Mouse (Mus musculus): ENCODE results near the gene Irs3.
A peak's percentile ranks its signal among the peaks of the same experiment; 100 is the strongest.
"Not testable (repeated sequence)": the region's sequence is repeated elsewhere in the genome, so short reads cannot be mapped to it uniquely, and the experiment has no call there.

Irs3 gene

DNA sequence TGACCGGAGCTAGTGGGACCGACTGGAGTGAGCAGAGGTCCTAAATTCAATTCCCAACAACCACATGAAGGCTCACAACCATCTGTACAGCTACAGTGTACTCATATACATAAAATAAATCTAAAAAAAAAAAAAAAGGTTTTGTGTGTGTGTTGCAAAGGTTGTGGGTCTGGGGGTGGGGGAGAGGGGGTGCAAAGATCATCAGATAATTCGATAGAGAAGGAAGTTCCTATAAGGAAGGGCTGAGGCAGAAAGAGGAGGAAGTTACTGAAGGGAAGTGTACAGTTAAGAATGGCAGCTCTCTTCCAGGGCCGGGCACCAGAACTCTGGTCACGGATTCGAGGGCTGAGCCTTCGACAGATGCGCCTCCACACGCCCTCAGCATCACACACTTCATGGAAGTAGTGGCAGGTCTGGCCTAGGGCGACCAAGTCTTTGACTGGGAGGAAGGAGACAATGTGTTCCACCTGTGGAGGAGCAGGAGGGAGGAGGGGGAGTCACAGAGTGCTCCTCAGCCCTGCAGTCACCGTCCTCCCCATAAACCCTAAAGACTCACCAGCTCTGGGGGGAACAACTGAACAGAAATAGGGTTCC is 21.5 kb downstream of the Irs3 start:
- no peak for DNase-seq (ENCODE audit: low read depth, low spot score)

DNA sequence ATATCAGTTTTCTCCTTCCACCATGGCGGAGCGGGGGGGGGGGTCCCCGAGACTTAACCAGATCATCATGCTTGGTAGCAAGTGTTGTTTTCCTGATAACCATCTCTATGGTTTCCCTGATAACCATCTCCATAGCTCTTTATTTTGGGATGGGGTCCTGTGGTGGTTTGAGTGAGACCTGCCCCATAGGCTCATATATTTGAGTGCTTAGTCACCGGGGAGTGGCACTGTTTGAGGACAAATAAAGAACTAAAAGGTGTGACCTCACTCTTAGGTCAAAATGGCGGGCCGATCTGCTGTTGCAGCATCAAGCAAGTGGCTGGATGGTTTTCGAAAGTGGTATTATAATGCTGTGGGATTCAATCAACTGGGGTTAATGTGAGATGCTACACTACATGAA is 30.2 kb downstream of the Irs3 start:
- peak; percentile 78 for DNase-seq (ENCODE audit: low read depth, low spot score)

DNA sequence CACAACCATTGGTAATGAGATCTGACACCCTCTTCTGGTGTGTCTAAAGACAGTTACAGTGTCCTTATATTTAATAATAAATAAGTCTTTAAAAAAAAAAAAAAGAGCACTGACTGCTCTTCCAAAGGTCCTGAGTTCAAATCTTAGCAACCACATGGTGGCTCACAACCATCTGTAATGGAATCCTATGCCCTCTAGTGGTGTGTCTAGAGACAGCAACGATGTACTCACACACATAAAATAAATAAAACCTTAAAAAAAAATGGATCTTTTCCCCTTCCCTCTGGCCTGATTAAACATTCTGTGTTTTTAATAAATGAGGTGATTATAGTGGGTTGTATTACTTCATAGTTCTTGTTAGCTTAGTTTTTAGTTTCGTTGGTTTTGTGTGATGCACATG is 30.6 kb downstream of the Irs3 start:
- not testable (repeated sequence) for DNase-seq (ENCODE audit: low read depth, low spot score)

DNA sequence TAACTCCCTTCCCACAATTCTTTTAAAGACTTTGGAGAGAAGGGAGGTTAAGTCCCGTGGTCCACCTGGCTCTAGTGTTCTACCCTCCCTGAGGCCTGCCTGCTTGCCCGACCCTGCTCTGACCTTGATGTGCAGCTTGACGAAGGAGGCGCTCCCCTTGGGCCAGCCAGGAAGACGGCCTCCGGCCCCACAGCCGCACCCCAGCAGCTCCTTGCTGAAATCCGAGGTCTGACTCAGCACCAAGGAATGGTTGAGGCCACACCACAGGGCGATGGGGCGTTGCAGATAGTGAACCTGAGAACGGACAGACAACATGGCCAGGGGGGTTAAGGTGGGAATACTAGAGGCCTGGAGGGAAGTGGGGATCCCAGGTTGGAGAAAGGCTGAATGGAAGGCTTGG is 32.0 kb downstream of the Irs3 start, which contains the start of gene Pcolce:
Pcolce (minus strand) TSS at position 235 of the 400 bp plus-strand sequence.
- peak; percentile 84 for DNase-seq (ENCODE audit: low read depth, low spot score)

DNA sequence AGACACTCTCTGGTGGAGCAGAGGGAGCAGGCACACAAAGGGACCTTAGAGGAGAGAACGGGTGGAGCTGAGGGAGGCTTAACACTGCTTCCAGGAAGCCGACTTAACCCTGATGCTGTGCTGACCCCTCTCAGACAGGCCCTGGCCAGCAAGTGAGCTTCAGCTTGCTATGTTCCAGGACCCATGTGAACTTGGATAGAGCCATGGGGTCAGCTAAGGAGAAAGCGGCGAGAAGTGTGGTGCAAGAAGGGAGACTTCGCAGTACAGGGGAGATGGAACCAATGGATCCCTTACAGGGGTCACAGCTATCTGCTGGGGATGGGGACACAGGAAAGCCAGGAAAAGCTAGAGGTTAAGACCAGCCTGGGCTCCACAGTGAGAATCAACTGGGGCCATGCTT is 32.4 kb downstream of the Irs3 start:
- no peak for DNase-seq (ENCODE audit: low read depth, low spot score)

DNA sequence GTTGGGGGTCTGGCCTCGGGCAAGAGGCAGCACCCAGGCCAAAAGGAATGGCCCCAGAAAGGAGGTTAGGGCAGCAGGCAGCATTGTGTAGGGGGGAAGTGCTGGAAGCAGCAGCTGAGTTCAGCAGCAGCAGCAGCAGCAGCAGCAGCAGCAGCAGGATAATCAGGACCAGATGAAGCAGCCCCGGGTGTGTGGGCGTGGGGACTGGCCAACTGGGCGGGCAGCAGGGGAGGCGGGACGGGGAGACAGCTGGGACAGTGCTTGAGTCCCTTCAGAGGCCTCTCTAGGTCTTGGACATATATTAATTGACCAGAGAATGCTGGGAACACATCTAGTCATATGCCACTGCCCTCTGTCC is 34.3 kb downstream of the Irs3 start:
- DNase-seq (ENCODE audit: low read depth, low spot score): no peak

DNA sequence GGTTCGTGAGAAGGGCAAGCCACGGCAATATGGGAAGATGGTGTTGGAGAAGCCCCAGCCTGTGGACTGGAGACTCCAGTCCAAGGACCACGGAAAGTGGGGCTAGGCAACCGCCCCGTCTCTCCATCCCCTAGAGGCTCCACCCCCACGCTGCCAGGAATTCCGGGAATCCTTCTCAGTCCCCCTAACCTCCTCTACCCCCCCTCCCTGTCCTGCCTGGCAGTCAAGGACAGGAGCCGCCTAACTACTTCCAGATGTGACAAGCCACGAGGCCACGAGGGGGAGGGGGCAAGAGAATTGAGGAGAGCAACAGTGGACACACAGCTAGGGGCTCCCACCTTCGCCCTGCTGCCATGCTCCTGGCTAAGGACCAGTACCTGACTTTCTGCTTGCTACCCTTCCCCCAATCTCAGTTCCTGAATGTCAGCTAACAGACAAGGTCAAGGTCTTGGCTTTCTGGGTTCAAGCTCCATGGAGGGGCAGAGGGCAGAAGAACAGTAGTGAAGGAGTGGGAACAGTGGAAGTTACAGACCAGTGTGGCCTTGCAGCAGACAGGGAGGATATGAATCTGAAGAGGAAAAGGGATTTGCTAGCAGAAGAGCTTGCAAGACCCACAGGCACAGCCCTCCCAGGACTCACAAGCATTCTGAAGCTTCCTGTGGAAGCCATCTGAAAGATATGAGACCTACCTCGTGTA is 34.8 kb downstream of the Irs3 start:
- peak; percentile 95 for DNase-seq (ENCODE audit: low read depth, low spot score)

DNA sequence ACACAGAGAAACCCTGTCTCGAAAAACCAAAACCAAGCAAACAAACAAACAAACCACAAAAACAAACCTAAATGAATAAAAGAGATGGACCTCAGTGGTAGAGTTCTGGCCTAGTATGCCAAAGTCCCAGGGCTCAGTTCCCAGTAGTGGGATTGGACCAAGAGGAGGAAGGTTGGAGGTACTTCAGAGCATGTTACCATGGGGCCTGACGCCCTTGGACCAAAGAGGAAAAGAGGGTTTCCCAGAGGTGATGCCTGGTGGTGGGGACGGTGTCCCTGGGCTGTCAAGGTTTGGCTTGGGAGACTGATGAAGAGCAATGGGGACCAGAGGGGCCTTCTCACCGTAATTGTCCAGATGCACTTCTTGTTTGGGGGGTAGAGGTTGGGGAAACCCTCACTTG is 35.5 kb downstream of the Irs3 start:
- no peak for DNase-seq (ENCODE audit: low read depth, low spot score)

DNA sequence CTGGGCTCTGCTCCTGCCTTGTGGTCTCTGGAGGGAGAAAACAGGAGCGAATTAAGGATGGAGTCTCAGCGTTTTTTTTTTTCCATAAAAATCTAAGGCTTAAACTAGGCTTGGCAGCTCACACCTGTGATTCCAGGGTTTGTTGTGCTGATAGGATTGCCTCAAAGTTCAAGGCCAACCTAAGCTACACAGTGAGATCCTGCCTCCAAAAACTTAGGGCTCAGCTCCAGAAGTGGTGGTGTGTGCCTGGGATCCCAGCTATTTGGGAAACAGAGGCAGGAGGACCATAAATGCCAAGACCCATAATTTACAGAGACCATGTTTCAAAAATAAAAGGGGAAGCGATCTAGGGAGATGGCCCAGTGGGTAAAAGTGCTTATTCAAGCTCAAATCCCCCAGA is 36.2 kb downstream of the Irs3 start:
- no peak for DNase-seq (ENCODE audit: low read depth, low spot score)

DNA sequence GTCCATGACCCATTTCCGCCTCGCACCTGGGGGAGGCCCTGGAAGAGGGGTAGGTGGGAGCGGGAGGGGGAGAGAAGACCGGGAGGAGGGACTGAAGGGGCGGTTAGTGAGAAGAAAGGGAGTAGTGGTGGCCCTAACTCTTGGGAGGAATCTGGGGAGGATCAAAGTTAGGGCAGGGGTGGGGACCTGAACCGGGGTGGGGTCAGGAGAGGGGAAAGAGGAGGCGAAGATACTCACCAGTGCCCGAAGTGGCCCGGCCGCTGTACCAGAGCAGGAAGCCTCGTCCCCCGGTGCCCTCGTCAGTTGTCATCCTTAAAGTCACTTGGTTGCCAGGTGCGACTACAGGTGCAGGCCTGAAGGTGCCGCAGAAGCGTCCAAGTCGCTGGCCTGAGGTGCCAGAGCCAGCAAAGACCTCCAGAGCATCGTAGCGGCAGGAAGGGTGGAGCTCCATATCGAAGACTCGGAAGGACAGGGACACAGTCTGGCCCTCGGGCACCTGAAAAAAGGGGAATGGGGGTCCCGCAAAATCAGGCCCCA is 36.8 kb downstream of the Irs3 start:
- DNase-seq (ENCODE audit: low read depth, low spot score): peak; percentile 66

DNA sequence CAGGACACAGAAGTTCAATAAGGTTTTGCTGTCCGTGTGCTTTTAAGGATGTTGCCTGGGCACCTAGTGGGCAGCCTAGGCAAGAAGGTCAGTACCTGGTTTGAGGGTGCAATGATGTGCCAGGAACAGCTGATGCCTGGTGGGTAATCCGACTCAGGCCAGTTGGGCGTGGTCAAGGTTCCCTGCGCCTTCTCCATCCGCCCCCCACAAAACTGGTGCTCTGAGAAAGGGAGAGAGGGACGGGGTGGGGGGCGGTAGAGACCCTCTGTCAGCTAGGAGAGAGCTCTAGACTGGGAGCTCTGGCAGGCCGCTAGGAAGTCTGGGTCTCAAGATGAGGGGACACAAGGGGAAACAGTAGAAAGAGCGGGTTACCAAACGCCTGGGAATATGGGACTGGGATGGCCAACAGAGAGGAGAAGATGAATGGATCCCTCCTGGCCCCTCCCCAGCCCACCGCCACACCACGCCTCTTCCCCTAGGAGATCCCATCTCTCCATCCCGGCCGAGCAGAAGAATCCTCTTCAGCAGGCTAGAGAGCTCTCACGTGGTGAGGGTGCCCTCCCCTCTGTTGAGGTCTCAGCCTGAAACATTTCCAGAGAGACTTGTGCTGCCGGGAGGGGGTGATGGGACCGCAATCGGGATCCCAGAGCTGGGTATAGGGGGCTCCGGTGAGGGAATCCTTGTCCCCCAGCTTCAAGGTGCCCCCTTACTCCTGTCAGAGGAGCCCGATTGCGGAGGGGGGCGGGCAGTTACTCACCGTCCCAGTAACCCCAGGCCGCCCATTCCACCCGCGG is 37.5 kb downstream of the Irs3 start:
- peak; percentile 89 for DNase-seq (ENCODE audit: low read depth, low spot score)

DNA sequence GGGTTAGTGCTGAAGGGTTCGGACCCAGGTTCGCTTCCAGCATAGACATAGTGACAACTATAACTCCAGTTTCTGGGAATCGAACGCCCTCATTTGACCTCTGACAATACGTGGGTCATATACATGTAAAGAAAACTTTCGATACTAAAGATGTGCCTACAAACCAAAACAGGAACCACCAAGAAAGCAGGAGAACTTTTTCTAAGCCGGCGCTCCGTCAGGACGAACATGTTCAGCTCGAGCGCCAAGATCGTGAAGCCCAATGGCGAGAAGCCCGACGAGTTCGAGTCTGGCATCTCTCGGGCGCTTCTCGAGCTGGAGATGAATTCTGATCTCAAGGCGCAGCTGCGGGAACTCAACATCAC is 44.2 kb downstream of the Irs3 start:
- DNase-seq (ENCODE audit: low read depth, low spot score): peak; percentile 73

DNA sequence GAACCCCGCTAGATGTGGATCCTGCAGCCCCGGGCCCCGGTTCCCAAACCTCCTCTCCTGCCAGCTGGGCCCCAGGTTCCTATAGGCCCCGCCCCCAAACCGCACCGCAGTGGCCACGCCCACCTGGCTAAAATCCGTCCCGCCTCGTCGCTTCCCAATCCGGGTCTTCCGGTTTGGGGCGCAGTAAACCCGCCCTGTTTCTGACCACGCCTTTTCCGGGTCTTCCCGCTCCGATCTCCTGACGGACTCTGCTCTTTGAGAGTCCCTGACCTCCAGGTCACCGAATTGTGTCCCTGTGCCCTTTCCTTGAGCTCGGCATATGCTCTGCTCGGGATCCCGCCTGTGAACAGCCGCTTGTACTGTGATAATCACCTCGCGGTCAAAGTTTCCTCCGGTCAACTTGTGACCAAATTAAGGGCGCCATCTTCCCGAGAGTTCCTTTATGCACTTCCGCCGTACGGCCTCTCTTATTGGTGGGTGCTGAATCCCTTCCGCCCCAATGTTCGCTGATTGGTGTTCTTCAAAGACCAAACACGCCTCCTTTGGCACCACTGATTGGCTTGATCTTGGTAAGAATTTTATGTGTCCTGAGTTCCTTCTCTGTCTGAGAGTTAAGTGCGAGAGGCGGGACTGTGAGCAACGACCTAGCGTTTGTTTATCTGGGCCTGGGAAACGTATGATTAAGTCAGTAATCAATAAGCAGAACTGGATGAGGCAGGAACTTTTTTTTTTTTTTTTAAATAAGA is 44.7 kb downstream of the Irs3 start, which contains the start of gene Mospd3:
Mospd3 (minus strand) TSS at position 440 of the 746 bp plus-strand sequence.
- peak; percentile 100 for DNase-seq (ENCODE audit: low read depth, low spot score)

DNA sequence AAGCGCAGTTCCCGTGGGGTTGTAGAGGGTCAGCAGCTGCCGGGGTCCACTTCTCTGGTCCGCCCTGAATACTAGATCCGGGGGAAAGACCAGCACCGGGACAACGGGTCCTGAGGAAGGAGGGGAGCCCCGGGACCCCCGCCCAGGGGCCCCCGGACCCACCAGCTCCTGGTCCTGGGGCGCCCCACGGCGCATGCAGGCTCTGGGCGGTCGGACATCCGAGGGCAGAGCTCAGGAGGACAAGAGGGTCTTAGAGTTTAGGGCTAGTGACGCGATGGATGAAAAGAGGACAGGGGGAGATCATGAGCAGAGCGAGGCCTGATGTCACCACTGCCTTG is 45.3 kb downstream of the Irs3 start:
- no peak for DNase-seq (ENCODE audit: low read depth, low spot score)

DNA sequence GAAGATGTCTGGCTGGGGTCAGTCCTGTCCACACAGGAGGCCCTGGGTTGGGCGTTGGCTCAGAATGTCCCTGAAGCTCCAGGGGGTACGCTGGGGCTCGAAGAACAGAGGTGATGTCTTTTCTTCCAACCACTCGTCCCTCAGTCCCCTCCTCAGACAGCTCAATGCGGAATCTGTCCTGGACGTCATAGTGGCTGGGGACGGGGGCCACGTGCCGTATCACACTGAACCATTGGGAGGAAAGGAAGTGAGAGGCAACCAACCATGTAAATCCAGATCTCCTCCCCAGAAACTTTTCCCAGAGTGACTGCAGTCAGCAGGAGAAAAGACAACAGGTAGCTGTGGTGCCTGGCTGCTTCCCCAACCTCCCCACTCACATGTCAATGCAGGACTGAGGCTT is 45.9 kb downstream of the Irs3 start:
- no peak for DNase-seq (ENCODE audit: low read depth, low spot score)

DNA sequence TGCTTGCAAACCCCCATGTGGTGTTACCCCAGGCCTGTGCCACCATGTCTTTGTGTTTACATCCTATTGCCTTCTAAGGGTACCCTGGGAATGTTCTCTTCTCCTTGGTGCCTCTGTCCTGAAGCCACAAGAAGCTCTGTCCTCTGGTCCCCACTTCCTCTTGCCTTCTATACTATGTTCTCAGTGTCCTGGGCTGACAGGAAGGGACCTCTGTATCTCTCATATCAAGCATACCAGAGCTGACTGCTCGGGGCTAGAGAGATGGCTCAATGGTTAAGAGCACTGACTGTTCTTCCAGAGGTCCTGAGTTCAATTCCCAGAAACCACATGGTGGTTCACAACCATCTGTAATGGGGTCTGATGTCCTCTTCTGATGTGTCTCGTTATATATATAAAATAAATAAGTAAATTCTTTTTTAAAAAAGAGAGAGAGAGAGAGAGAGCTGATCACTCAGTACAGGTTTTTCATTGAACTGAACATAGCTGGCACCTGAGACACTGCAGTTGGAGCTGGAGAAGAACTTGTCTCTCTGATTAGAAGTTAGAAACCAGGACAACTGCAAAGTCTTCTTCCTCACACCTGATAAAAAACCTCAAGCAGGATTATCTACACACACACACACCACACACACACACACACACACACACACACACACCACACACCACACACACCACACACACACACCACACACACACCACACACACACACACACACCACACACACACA is 47.3 kb downstream of the Irs3 start:
- DNase-seq (ENCODE audit: low read depth, low spot score): no peak

DNA sequence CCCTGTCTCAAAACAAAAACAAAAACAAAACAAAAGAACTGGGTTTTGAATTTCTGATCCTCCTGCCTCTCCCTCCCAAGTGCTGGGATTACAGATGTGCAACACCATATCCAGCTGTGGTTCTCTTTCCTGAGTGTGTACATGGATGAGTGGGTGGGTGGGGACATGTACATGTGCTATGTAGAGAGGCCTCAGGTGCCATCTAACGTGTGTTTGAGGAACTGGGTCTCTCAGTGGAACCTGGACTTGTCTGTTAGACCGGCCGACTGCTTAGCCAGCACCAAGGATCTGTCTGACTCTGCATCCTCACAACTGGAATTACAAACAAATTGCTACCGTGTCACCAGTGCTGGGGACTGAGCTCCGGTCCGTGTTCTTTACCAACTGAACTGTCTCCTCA is 47.9 kb downstream of the Irs3 start:
- DNase-seq (ENCODE audit: low read depth, low spot score): peak; percentile 56

DNA sequence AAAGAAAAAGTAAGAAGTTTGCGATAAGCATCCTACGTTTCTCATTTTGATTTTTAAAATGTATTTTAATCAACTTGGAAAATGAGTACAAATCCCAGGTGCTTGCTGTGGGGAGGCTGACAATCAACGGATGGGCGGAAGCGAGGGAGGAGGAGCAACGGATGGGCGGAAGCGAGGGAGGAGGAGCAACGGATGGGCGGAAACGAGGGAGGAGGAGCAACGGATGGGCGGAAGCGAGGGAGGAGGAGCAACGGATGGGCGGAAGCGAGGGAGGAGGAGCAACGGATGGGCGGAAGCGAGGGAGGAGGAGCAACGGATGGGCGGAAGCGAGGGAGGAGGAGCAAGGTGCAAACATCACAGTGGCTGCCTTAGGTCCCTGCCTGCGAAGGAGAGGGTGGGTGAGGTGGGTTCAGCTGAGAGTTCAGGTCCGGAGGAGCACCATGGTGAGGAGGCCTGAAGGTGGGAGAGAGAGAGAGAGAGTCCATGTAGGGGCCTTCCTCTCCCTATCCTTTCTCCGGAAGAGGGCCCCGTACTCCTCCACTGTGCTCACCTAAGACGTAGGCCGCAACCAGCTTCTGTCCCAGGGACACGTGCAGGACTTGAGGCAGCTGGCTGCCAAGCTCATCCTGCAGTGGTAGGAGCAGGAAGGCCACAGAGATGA is 48.8 kb downstream of the Irs3 start:
- DNase-seq (ENCODE audit: low read depth, low spot score): peak; percentile 80

DNA sequence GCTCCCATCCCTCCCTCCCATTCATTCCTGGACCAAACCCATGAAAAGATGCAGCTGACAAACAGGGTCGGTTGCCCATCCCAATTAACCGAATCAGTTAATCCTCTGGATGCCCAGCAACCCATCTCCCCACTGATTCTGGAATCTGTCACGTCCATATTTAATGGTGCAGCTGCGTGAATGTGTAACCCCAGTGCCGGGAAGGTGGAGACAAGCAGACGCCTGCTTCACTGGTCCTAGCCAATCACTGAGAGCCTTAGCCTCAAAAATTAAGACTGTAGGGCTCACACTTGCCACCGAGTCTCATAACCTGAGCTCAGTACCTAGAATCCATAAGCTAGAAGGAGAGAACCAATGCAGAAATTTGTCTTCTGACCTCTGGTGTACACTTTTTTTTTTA is 49.6 kb downstream of the Irs3 start:
- no peak for DNase-seq (ENCODE audit: low read depth, low spot score)
